Mouse (Mus musculus): ENCODE measurements around the gene Snx32. TPM values are rescaled to one million over a fixed set of nuclear protein-coding genes. Genes with fewer than 3 reads are reported as not detected.
A peak's percentile ranks its signal among the peaks of the same experiment; 100 is the strongest.

Gene Snx32
- polyA plus RNA-seq, 1 experiment from 2014 or later = 13.5 TPM

DNA sequence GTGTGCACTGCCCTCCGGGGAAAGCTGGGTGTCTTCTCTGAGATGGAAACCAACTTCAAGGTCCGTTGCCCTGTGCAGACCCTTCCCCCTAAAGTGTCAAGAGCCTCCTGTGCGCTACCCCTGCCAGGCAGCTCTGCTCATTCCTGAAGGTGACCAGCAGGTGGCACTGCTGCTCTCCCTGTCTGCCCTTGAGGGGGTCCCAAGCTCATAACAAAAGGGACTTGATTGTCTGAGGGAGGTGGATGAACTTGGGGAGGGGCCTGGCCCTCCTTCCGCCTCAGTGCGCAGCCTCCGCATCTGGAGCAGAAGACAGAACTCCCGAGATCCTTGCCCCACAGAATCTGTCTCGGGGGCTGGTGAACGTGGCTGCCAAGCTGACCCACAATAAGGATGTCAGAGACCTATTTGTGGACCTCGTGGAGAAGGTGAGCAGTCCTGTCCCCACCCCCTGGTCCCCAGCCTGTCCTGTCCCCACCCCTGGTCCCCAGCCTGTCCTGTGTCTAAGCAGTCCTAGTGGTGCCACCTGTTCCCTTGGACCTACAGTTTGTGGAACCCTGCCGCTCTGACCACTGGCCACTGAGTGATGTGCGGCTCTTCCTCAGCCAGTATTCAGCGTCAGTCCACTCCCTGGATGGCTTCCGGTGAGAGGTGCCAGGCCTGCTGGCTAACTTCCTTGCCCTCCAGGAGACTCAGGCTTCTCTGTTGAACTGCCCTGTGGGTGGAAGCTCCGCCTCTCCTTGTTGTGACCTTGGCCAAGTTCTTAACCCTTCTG lies 46.4 kb downstream of the Snx32 start:
- H3K4me3 ChIP-seq = peak overlapping the region; percentile 41
- H3K9me3 ChIP-seq = no peaks in the 10 kb centered on the region
- 45% methylated on average over 15 of the region's 15 CpGs for WGBS
- H3K9ac ChIP-seq = peak overlapping the region; percentile 78
- H3K27ac ChIP-seq (replicated peaks) = peak overlapping the region; percentile 86
- ATAC-seq (ENCODE audit: extremely low read depth, insufficient number of reproducible peaks, low FRiP score, low TSS enrichment) = no peak
- H3K4me1 ChIP-seq = peaks cover 36% of the 10 kb centered on the region
- H3K36me3 ChIP-seq = peaks cover 65% of the 10 kb centered on the region
- H3K27me3 ChIP-seq (replicated peaks) = no peaks in the 10 kb centered on the region
- peak overlapping the region; percentile 64 for H3K4me2 ChIP-seq

DNA sequence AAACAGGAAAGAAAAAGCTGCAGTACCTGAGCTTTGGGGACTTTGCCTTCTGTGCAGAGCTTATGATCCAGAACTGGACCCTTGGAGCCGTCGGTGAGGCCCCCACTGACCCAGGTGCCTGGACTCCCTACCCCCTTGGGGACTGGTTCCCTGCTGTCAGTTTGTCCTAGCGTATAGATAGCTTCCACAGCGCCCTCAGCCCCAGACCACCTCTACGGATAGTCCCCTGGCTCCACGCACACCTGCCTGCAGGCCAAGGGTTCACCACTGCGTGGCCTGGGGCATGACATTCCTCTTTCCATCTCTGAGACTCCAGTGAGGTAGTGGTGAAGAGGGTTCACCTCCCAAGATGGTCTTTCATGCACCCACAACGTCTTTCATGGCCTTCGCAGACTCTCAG lies 47.1 kb downstream of the Snx32 start:
- Histone ChIP-seq H3K4me2 (no peak overlapping the region), H3K9me3 (no peaks in the 10 kb centered on the region), H3K4me3 (no peak overlapping the region), H3K27me3 (replicated peaks) (no peaks in the 10 kb centered on the region), H3K27ac (replicated peaks) (no peak overlapping the region), H3K36me3 (peaks cover 65% of the 10 kb centered on the region), H3K4me1 (peaks cover 37% of the 10 kb centered on the region), H3K9ac (no peak overlapping the region)
- ATAC-seq (ENCODE audit: extremely low read depth, insufficient number of reproducible peaks, low FRiP score, low TSS enrichment) = no peak
- 82% methylated on average over 9 of the region's 9 CpGs for WGBS

DNA sequence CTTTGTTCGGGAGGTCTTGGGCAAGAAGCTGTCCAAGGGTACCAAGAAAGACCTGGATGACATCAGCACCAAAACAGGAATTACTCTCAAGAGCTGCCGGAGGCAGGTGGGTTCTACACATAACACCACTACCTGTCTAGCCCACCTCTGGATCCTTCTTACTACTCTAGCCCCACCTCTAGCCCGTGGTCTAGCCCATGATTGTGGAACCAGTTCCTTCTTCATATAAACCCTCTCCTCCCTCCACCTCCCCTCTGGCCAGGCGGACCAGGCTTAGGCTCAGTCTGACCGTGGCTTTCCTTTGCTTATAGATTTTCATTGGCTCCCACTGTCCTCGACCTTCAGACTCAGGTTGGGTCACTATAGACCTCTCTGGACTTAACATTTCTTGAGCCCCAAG lies 48.9 kb downstream of the Snx32 start:
- peaks cover 45% of the 10 kb centered on the region for H3K4me1 ChIP-seq
- peaks cover 47% of the 10 kb centered on the region for H3K36me3 ChIP-seq
- no peaks in the 10 kb centered on the region for H3K27me3 ChIP-seq (replicated peaks)
- ATAC-seq (ENCODE audit: extremely low read depth, insufficient number of reproducible peaks, low FRiP score, low TSS enrichment) = no peak
- H3K4me2 ChIP-seq = peak overlapping the region; percentile 95
- 79% methylated on average over 6 of the region's 6 CpGs for WGBS
- no peaks in the 10 kb centered on the region for H3K9me3 ChIP-seq
- H3K9ac ChIP-seq = peak overlapping the region; percentile 86
- H3K27ac ChIP-seq (replicated peaks) = no peak overlapping the region
- H3K4me3 ChIP-seq = peak overlapping the region; percentile 68

DNA sequence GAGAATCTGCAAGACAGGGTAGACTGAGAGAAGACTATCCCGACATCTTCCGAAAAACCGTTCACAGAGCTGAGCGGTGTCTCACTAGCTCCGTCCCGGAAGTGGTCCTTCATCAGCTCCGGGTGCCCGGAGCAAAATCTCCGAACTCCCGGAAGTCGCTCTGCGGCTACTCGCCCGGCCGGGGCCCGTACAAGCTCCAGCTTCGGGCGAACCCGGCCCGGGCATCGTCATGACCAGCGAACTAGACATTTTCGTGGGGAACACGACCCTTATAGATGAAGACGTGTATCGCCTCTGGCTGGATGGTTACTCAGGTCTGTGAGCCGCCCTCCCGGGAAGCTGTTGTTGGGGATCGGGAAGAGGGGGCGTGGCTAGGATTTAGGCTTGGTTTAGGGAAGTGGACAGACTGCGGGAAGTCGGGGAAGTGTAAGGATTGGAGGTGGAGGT lies 49.9 kb downstream of the Snx32 start, which contains the start of gene Fibp:
TSS of gene Fibp (plus strand) at position 151 of the 447 bp plus-strand sequence.
- Histone ChIP-seq H3K27me3 (replicated peaks) (no peaks in the 10 kb centered on the region), H3K9ac (peak within 1 kb of the TSS; percentile 86), H3K4me3 (peak within 1 kb of the TSS; percentile 68), H3K4me2 (peak within 1 kb of the TSS; percentile 95), H3K9me3 (no peaks in the 10 kb centered on the region), H3K27ac (replicated peaks) (peak within 1 kb of the TSS; percentile 55), H3K4me1 (peaks cover 55% of the 10 kb centered on the region), H3K36me3 (peaks cover 39% of the 10 kb centered on the region)
- under 1% methylated on average over 32 of the region's 32 CpGs for WGBS
- no peak for ATAC-seq (ENCODE audit: extremely low read depth, insufficient number of reproducible peaks, low FRiP score, low TSS enrichment)

DNA sequence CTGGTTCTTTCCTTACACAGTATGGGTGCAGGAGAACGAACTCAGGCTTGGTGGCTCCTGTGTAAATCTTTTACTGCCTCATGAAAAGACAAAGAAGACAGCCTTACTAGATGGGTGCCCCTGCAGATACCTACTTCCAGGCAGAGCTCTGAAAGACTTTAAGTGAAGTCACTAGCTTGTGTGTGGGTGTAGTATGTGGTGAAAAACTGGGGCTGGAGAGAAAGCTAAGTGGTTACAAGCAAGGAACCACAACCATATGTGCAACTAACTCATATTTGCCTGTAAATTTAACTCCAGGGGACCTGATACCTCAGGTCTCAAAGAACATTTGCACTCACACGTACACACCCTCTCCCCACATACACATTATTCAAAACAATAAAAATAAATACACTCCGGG lies 50.4 kb downstream of the Snx32 start:
- peak overlapping the region; percentile 55; the same call in 1 of the 2 replicates for H3K27ac ChIP-seq (replicated peaks)
- no peak for ATAC-seq (ENCODE audit: extremely low read depth, insufficient number of reproducible peaks, low FRiP score, low TSS enrichment)
- H3K36me3 ChIP-seq = peaks cover 39% of the 10 kb centered on the region
- H3K4me2 ChIP-seq = peak overlapping the region; percentile 95
- peak overlapping the region; percentile 68 for H3K4me3 ChIP-seq
- WGBS = 24% methylated on average over 3 of the region's 3 CpGs
- H3K4me1 ChIP-seq = peaks cover 59% of the 10 kb centered on the region
- no peaks in the 10 kb centered on the region for H3K27me3 ChIP-seq (replicated peaks)
- H3K9ac ChIP-seq = peak overlapping the region; percentile 86
- no peaks in the 10 kb centered on the region for H3K9me3 ChIP-seq

DNA sequence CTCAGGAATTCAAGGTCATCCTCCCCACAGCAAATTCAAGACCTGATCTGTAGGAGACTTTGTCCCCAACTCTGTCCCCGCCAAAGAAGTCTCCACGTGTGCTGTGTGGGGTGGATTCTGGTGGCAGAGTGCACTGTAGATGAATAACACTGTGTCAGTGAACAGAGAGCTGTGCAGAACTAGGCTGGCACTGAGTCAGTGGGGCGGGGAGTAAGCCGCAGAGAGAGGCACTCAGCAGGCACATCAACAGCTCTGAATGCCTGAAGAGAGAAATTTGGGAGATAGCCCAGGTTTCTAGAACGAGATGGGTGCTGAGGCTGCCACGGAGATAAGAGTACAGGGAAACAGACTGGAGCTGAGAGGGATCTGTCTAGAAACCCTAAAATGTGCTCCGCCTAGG lies 51.3 kb downstream of the Snx32 start:
- no peaks in the 10 kb centered on the region for H3K27me3 ChIP-seq (replicated peaks)
- no peak overlapping the region for H3K9ac ChIP-seq
- no peak overlapping the region for H3K4me2 ChIP-seq
- H3K36me3 ChIP-seq = peaks cover 39% of the 10 kb centered on the region
- WGBS = 55% methylated on average over 7 of the region's 7 CpGs
- no peak for ATAC-seq (ENCODE audit: extremely low read depth, insufficient number of reproducible peaks, low FRiP score, low TSS enrichment)
- no peak overlapping the region for H3K27ac ChIP-seq (replicated peaks)
- H3K4me1 ChIP-seq = peaks cover 58% of the 10 kb centered on the region
- H3K4me3 ChIP-seq = no peak overlapping the region
- H3K9me3 ChIP-seq = no peaks in the 10 kb centered on the region

DNA sequence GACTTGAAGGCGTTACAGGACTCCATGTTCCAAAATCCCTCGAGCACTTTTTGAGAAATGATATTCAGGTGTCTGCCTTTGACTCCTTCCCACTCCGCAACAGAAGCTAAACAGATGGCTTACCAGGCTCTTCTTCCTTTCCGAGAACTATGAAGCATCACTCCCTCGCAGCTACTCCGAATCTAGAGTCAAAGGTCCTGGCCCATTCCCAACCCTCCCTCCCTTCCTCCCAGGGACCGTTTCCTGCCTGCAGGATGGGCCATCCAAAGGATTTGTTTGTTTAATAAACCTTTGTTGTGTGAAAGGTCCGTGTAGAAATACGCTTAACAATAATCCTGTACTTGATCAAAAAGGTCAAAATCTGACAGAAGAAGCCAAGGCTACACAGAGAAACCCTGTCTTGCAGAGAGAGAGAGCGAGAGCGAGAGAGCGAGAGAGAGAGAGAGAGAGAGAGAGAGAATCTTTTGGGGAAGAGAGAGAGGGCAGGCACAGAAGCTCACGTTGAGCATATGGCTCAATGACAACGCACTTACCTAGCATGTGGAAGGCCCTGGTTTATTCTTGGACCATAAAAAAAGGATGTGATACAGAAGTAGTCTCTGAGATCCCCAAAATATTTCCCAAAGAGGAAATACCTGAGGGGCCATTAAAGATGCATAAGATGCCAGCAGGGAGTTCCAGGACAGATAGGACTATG lies 52.4 kb downstream of the Snx32 start, which contains the start of gene Ccdc85b:
TSS of gene Ccdc85b (minus strand) at position 149 of the 697 bp plus-strand sequence.
- 13% methylated on average over 14 of the region's 14 CpGs for WGBS
- ATAC-seq (ENCODE audit: extremely low read depth, insufficient number of reproducible peaks, low FRiP score, low TSS enrichment) = no peak

DNA sequence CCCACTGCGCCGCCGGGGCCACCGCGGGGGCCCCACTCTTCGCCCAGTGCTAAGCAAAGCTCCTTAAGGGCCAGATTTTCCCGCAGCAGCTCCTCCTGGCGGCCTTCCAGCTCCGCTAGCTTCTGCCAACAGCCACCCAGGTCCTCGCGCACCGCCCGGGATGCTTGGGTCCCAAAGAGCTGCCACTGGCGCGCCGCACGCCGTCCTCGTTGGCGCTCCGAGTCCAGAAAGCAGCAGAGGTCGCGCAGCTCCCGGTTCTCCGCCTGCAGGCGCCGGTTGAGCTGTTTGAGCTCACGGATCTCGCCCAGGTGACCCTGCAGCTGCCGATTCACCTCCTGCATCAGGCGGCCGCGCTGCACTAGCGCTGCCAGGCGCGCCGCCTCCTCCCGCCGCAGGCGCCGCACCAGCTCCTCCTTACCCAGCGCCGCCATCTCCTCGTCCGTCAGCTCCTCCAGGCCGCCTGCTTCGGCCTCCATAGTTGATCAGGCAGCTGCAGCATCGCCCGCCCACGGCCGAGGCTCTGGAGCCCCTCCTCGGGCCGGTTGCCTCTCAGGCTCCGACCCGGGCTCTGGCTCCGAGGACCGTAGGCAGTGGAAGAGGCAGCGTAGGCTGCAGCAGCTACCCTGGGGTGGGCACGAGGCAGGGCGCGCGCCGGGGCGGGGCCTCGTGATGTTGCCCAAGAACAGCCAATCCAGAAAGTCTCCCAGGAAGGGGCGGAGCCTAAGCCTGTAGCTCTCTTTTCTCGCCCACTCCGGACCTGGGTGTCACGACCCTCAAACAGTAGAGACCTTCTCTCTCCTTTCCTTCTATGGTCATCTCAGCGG lies 53.2 kb downstream of the Snx32 start:
- WGBS = under 1% methylated on average over 63 of the region's 70 CpGs
- peak overlapping the region; percentile 85 for H3K4me3 ChIP-seq
- peak; percentile 84 for ATAC-seq (ENCODE audit: extremely low read depth, insufficient number of reproducible peaks, low FRiP score, low TSS enrichment)
- H3K36me3 ChIP-seq = peaks cover 32% of the 10 kb centered on the region
- H3K4me1 ChIP-seq = peaks cover 53% of the 10 kb centered on the region
- H3K4me2 ChIP-seq = peak overlapping the region; percentile 92
- H3K27me3 ChIP-seq (replicated peaks) = no peaks in the 10 kb centered on the region
- peak overlapping the region; percentile 93 for H3K27ac ChIP-seq (replicated peaks)
- peak overlapping the region; percentile 94 for H3K9ac ChIP-seq
- no peaks in the 10 kb centered on the region for H3K9me3 ChIP-seq

More for the DNA sequence above, 52.4 kb downstream of the Snx32 start, which contains the start of gene Ccdc85b:
- H3K9me3 ChIP-seq = no peaks in the 10 kb centered on the region
- peak within 1 kb of the TSS; percentile 93 for H3K27ac ChIP-seq (replicated peaks)
- H3K9ac ChIP-seq = peak within 1 kb of the TSS; percentile 94
- peaks cover 53% of the 10 kb centered on the region for H3K4me1 ChIP-seq
- peaks cover 39% of the 10 kb centered on the region for H3K36me3 ChIP-seq
- H3K4me3 ChIP-seq = peak within 1 kb of the TSS; percentile 85
- H3K4me2 ChIP-seq = peak within 1 kb of the TSS; percentile 92
- H3K27me3 ChIP-seq (replicated peaks) = no peaks in the 10 kb centered on the region

DNA sequence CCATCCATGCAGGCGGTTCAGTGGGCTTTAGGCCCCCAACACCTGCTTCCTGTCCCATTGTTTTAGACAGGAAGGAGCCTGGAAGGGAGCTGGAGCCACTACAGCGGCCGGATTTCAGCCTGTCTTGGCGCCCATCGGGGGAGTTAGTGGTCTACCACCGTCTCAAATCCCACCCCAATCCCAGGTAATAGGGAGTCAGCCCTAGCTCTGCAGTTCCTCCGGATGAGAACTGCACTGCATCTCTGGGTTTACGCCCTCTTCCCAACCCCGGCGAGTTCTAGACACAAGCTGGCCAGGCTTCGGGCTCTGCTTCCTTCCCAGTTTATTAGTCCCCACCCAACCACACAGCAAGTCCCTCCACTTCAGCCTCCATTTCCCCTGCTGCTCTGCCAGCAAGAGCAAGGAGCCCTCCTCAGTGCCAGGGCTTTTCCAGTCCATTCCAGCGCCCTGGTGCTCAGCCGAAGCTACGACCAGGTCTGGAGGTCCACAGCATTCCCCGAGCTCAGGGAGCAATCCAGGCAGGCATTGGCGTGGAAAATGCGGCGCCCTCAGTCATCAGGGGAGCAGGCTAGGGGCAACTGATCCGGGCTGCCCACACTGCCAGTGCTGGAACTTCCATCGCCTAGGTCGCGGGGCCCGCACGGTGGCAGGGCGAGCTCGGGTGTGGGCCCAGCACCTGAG lies 54.0 kb downstream of the Snx32 start:
- H3K4me2 ChIP-seq = peak overlapping the region; percentile 92
- H3K27ac ChIP-seq (replicated peaks) = peak overlapping the region; percentile 93
- H3K9ac ChIP-seq = peak overlapping the region; percentile 94
- no peak for ATAC-seq (ENCODE audit: extremely low read depth, insufficient number of reproducible peaks, low FRiP score, low TSS enrichment)
- peaks cover 26% of the 10 kb centered on the region for H3K36me3 ChIP-seq
- no peaks in the 10 kb centered on the region for H3K9me3 ChIP-seq
- H3K4me1 ChIP-seq = peaks cover 46% of the 10 kb centered on the region
- peaks cover 4% of the 10 kb centered on the region for H3K27me3 ChIP-seq (replicated peaks)
- peak overlapping the region; percentile 85 for H3K4me3 ChIP-seq
- 2% methylated on average over 26 of the region's 26 CpGs for WGBS

DNA sequence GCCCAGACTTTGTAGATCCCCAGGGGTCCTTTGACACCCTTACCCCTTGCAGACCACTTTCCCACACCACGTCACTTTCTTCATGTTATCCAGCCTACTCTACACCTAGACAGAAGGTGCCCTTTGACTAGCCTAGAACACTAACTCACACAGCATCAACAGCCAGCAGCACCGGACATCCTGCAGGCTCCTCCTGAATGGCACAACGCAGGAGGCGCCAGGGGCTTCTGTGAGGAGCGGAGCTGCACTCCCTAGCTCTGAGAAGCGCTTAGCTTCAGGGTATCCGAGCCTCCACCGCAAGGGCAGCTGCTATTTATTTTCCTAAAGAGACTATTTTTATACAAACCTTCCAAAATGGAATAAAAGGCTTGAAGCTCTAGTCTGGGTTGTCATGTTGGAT lies 54.8 kb downstream of the Snx32 start:
- no peak for ATAC-seq (ENCODE audit: extremely low read depth, insufficient number of reproducible peaks, low FRiP score, low TSS enrichment)
- peaks cover 10% of the 10 kb centered on the region for H3K27me3 ChIP-seq (replicated peaks)
- WGBS = 51% methylated on average over 8 of the region's 8 CpGs
- peak overlapping the region; percentile 92 for H3K4me2 ChIP-seq
- H3K9me3 ChIP-seq = no peaks in the 10 kb centered on the region
- peaks cover 41% of the 10 kb centered on the region for H3K4me1 ChIP-seq
- peak overlapping the region; percentile 93 for H3K27ac ChIP-seq (replicated peaks)
- peak overlapping the region; percentile 85 for H3K4me3 ChIP-seq
- peak overlapping the region; percentile 94 for H3K9ac ChIP-seq
- H3K36me3 ChIP-seq = peaks cover 26% of the 10 kb centered on the region
